Mouse (Mus musculus) retina, adult 2 months (tissue): Measurements from ENCODE around the gene Tnfrsf11a.
"Not testable (repeated sequence)": the region's sequence is repeated elsewhere in the genome, so short reads cannot be mapped to it uniquely, and the experiment has no call there.

ENCODE experiments used
- DNase-seq: peaks from one replicate; pipeline ENCODE4 v3.0.0-alpha.2; 2012; ENCODE audit warnings: low read depth, low spot score

Tnfrsf11a gene

GRCm38 (mm10) chr1:105785146-105785545 is 4.6 kb downstream of the Tnfrsf11a start:
- DNase-seq = no peak

GRCm38 (mm10) chr1:105786731-105787357 is 6.3 kb downstream of the Tnfrsf11a start:
- no peak for DNase-seq

- no peak for DNase-seq
Measured at GRCm38 (mm10) chr1:105790103-105790502, 9.6 kb downstream of the Tnfrsf11a start.

GRCm38 (mm10) chr1:105794670-105795069 is 14.2 kb downstream of the Tnfrsf11a start:
- no peak for DNase-seq

GRCm38 (mm10) chr1:105795705-105796104 is 15.2 kb downstream of the Tnfrsf11a start:
- DNase-seq = no peak

- no peak for DNase-seq
Measured at GRCm38 (mm10) chr1:105800570-105800969, 20.1 kb downstream of the Tnfrsf11a start.

GRCm38 (mm10) chr1:105801252-105801651 is 20.7 kb downstream of the Tnfrsf11a start:
- DNase-seq = no peak

GRCm38 (mm10) chr1:105802941-105803340 is 22.4 kb downstream of the Tnfrsf11a start:
- no peak for DNase-seq

- DNase-seq = no peak
Measured at GRCm38 (mm10) chr1:105804285-105804684, 23.8 kb downstream of the Tnfrsf11a start.

GRCm38 (mm10) chr1:105805565-105805964 is 25.0 kb downstream of the Tnfrsf11a start:
- no peak for DNase-seq

GRCm38 (mm10) chr1:105807028-105807722 is 26.7 kb downstream of the Tnfrsf11a start:
- no peak for DNase-seq

- not testable (repeated sequence) for DNase-seq
Measured at GRCm38 (mm10) chr1:105812027-105812426, 31.5 kb downstream of the Tnfrsf11a start.

- DNase-seq = no peak
Measured at GRCm38 (mm10) chr1:105812960-105813708, 32.6 kb downstream of the Tnfrsf11a start.

GRCm38 (mm10) chr1:105813709-105814061 is 33.2 kb downstream of the Tnfrsf11a start:
- DNase-seq = no peak

GRCm38 (mm10) chr1:105814402-105815270 is 34.1 kb downstream of the Tnfrsf11a start:
- no peak for DNase-seq

GRCm38 (mm10) chr1:105815310-105815709 is 34.8 kb downstream of the Tnfrsf11a start:
- no peak for DNase-seq

GRCm38 (mm10) chr1:105815736-105816135 is 35.2 kb downstream of the Tnfrsf11a start:
- DNase-seq = no peak

GRCm38 (mm10) chr1:105819031-105819430 is 38.5 kb downstream of the Tnfrsf11a start:
- DNase-seq = no peak

- no peak for DNase-seq
Measured at GRCm38 (mm10) chr1:105819740-105820139, 39.2 kb downstream of the Tnfrsf11a start.

GRCm38 (mm10) chr1:105824356-105824755 is 43.8 kb downstream of the Tnfrsf11a start:
- no peak for DNase-seq

GRCm38 (mm10) chr1:105824980-105825379 is 44.5 kb downstream of the Tnfrsf11a start:
- DNase-seq = no peak

GRCm38 (mm10) chr1:105827374-105827773 is 46.9 kb downstream of the Tnfrsf11a start:
- DNase-seq = no peak
